Mouse (Mus musculus) monocyte, adult 2 months (primary cell): ENCODE results near the gene Nfkbiz.

Experiments used
- DNase-seq, 2 experiments: peaks; one replicate each; pipeline ENCODE4 v3.0.0; 2022; ENCODE audit warnings: low spot score in 2 of 2, low read depth in 1 of 2

Gene Nfkbiz

GRCm38 (mm10) chr16:55807505-55807932 lies 31.2 kb downstream of the Nfkbiz start:
- DNase-seq = no peak

- no peak for DNase-seq
Measured at GRCm38 (mm10) chr16:55804799-55805198, 33.9 kb downstream of the Nfkbiz start.

GRCm38 (mm10) chr16:55801629-55802028 lies 37.1 kb downstream of the Nfkbiz start:
- no peak for DNase-seq

GRCm38 (mm10) chr16:55798845-55799244 lies 39.9 kb downstream of the Nfkbiz start:
- DNase-seq = no peak

- DNase-seq = no peak
Measured at GRCm38 (mm10) chr16:55790326-55790725, 48.4 kb downstream of the Nfkbiz start.

- DNase-seq = no peak
Measured at GRCm38 (mm10) chr16:55789291-55789690, 49.4 kb downstream of the Nfkbiz start.

GRCm38 (mm10) chr16:55788671-55789070 lies 50.0 kb downstream of the Nfkbiz start:
- no peak for DNase-seq

GRCm38 (mm10) chr16:55787385-55788072 lies 51.2 kb downstream of the Nfkbiz start:
- no peak for DNase-seq

- DNase-seq = no peak
Measured at GRCm38 (mm10) chr16:55784379-55784778, 54.3 kb downstream of the Nfkbiz start.

- no peak for DNase-seq
Measured at GRCm38 (mm10) chr16:55783923-55784322, 54.8 kb downstream of the Nfkbiz start.

- no peak for DNase-seq
Measured at GRCm38 (mm10) chr16:55782911-55783310, 55.8 kb downstream of the Nfkbiz start.

GRCm38 (mm10) chr16:55781809-55782208 lies 56.9 kb downstream of the Nfkbiz start:
- DNase-seq = peak in 1 of 2 experiments; percentile 47

- no peak for DNase-seq
Measured at GRCm38 (mm10) chr16:55780958-55781558, 57.6 kb downstream of the Nfkbiz start.

GRCm38 (mm10) chr16:55776329-55776728 lies 62.4 kb downstream of the Nfkbiz start:
- no peak for DNase-seq

GRCm38 (mm10) chr16:55770247-55770646 lies 68.5 kb downstream of the Nfkbiz start:
- no peak for DNase-seq
